Mouse (Mus musculus): ENCODE measurements around the gene Map2k1. TPM values are rescaled to one million over a fixed set of nuclear protein-coding genes. Genes with fewer than 3 reads are reported as not detected.

Map2k1 gene
- total RNA-seq, 2 experiments from 2014 or later: 45.6 to 55.0 TPM

- ATAC-seq (replicated peaks; ENCODE audit: poor library complexity, severe bottlenecking): no peak
Measured at GRCm38 (mm10) chr9:64250111-64250730, 3.2 kb downstream of the Map2k1 start.

DNA sequence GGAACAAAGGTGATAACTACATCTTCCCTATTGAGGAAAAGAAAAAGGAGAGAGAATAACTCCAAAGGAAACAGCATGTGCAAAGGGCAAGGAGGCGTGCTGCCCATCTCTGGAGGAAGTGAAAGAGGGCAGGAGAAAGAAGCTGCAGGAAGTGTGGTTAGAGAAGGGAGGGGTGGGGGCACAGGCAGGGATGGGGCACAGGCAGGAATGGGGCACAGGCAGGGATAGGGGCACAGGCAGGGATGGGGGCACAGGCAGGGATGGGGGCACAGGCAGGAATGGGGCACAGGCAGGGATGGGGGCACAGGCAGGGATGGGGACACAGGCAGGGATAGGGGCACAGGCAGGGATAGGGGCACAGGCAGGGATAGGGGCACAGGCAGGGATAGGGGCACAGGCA, 4.1 kb downstream of the Map2k1 start:
- peak; percentile 45 for ATAC-seq (replicated peaks; ENCODE audit: poor library complexity, severe bottlenecking)

GRCm38 (mm10) chr9:64242381-64242831, 11.0 kb downstream of the Map2k1 start:
- peak; percentile 95 for ATAC-seq (replicated peaks; ENCODE audit: poor library complexity, severe bottlenecking)

GRCm38 (mm10) chr9:64240681-64241080, 12.8 kb downstream of the Map2k1 start:
- no peak for ATAC-seq (replicated peaks; ENCODE audit: poor library complexity, severe bottlenecking)

DNA sequence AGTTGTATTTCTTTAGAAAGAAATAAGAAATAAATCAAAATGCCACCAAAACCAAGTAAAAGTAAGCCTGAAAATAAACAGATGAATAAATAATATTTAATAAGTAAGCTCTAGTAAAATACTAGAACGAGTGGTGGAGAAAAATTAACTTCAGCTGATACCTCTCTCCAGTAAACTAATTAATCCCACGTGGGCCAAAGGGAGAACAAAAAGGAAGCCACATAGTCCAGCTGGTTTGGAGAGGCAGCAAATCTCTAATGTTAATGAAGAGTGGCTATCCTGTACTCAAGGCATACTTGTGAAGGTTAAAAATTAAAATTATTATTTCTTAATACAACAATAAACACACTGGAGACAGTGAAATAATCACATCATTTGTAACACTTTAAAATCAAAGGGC, 13.3 kb downstream of the Map2k1 start:
- ATAC-seq (replicated peaks; ENCODE audit: poor library complexity, severe bottlenecking): no peak

DNA sequence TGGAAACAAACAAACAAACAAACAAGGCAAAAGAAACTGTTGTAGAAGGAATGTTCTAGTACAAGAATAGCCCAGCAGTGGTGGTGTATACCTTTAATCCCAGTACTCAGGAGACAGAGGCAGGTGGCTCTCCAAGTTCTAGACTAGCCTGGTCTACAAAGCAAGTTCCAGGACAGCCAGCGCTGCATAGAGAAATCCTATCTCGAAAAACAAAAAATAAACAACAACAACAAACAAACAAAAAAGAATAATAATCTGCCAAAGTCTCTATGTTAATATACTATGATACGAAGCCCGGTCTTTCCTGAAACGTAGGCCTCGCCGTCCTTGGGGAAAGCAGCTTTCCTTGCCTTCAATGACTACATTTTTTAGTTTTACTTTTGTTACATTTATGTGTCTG, 17.4 kb downstream of the Map2k1 start:
- no peak for ATAC-seq (replicated peaks; ENCODE audit: poor library complexity, severe bottlenecking)

GRCm38 (mm10) chr9:64234768-64235435, 18.5 kb downstream of the Map2k1 start, which contains the start of gene Uchl4:
TSS of gene Uchl4 (plus strand) at chr9:64235201.
- no peak for ATAC-seq (replicated peaks; ENCODE audit: poor library complexity, severe bottlenecking)

- no peak for ATAC-seq (replicated peaks; ENCODE audit: poor library complexity, severe bottlenecking)
Measured at GRCm38 (mm10) chr9:64233656-64234055, 19.8 kb downstream of the Map2k1 start.

DNA sequence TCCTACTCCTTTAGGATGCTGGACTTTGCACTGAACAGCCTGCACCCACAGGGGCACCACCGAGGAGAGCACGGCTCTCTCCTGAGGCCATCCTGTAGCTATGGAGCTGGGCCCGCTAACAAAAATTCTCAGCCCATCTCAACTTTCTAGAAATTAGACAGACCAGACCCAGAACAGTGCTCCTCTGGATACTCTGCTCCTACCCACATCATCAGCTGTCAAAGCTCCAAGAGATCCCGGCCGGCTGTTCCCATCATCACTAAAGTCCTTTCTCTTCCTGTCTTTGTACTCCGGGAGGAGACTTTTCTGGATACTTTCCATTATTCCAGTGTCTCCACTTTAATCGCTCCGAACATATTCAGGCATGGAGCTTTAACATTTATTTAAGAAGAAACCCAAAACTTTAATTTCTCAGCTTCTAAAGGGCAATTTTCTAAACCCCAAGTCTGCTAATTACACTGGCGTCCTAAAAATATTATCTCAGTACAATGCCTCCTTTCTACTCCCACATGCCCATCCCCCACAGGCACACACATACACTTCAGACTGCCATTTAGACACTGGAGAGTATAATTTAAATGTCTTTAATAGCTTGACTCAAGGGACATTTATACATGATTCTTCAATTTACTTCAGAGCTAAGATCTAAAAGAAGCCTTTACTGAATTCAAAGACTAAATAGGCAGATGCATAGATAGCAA, 21.0 kb downstream of the Map2k1 start:
- ATAC-seq (replicated peaks; ENCODE audit: poor library complexity, severe bottlenecking): no peak

GRCm38 (mm10) chr9:64231674-64232073, 21.8 kb downstream of the Map2k1 start:
- no peak for ATAC-seq (replicated peaks; ENCODE audit: poor library complexity, severe bottlenecking)

DNA sequence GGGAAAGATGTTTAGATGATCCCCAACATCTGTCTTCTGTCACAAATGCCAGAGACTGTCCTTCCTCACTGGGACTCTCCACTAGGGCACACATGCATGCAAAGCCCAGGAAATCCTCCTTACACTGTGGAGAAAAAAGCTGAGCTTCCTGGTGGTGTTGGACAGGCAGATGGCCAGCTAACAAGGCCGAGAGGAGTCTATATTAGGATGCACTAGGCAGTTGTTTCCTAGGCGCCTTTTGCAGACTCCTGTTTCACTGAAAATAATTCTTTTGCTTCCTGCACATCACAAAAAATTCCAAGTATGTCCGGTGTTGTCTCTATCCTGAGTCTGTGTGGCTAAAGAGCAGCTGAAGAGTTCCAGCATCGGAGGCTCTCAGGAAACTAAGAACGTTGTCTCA, 22.3 kb downstream of the Map2k1 start:
- ATAC-seq (replicated peaks; ENCODE audit: poor library complexity, severe bottlenecking): no peak

DNA sequence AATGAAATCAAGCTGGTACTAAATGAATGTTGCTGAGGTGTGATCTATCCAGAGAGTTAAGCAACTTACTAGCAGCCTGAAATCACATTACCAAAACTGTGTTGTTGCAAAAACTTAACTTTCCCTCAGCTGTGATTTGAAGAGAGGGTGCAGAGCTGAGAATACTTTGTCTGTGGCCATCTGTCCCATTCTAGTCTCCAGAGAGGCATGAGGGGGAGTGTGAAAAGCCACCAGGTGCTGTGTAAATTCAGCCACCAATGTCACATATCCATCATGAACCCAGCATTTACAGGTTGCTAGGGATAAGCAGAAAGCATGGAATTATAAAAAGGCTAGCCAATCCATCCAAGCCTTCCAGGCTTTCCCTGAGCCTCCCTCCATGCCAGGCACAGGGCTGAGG, 24.5 kb downstream of the Map2k1 start:
- no peak for ATAC-seq (replicated peaks; ENCODE audit: poor library complexity, severe bottlenecking)

GRCm38 (mm10) chr9:64227736-64228135, 25.7 kb downstream of the Map2k1 start:
- peak; percentile 95 for ATAC-seq (replicated peaks; ENCODE audit: poor library complexity, severe bottlenecking)

DNA sequence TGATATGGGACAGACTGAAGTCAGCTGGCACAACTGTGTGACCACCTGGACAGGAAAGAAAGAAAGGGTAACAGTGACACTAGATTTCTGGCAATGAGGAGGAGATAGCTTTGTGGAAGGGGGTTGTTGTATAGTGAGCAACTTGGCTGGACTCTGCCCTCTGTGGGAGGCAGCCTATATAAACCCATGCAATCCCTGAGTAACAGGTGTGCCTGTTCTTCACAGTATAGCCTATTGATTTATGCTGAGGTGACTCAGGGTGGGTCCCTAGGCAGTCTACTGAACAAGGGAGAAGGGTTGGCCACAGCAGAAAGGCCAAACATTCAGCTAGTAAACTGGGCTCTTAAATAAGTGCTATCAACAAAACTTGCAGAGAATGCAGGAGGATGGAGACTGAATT, 27.6 kb downstream of the Map2k1 start:
- no peak for ATAC-seq (replicated peaks; ENCODE audit: poor library complexity, severe bottlenecking)

DNA sequence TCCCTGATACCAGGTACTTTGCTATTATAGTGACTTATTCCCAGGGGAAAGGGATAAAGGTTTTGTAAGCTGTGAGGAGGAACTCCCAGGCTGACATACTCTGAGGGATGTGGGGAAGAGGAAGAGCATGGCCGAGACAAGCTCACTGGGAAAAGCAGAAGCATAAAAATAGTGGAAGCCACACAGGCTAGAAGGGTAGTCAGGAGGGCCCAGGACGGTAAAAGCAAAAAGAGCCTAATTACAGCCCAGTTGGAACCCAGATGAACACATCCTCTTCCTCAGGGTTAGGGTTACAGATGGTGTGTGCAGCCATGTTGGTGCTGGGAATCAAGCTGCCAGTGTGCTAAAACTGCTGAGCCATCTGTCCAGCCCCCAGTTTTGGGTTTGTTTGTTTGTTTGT, 31.3 kb downstream of the Map2k1 start:
- ATAC-seq (replicated peaks; ENCODE audit: poor library complexity, severe bottlenecking): peak; percentile 86

- ATAC-seq (replicated peaks; ENCODE audit: poor library complexity, severe bottlenecking): no peak
Measured at GRCm38 (mm10) chr9:64221480-64221879, 32.0 kb downstream of the Map2k1 start.

DNA sequence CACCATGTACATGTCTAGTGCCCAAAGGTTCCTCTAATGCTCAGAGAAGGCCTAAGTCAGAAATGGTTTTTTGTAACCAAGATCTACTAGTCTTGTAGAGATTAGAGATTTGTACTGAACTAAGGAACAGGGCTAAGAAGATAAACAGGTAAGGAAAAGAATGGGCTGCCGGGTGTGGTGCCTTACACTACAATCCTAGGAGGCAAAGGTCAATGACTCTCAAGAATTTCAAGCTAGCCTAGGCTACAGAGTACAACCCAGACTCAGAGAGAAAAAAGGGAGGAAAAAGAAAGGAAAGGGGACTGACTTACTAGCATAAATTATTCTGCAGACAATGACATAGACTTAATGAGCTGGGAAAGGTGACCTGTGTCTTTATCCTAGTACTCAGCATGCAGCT, 32.8 kb downstream of the Map2k1 start:
- ATAC-seq (replicated peaks; ENCODE audit: poor library complexity, severe bottlenecking): no peak

DNA sequence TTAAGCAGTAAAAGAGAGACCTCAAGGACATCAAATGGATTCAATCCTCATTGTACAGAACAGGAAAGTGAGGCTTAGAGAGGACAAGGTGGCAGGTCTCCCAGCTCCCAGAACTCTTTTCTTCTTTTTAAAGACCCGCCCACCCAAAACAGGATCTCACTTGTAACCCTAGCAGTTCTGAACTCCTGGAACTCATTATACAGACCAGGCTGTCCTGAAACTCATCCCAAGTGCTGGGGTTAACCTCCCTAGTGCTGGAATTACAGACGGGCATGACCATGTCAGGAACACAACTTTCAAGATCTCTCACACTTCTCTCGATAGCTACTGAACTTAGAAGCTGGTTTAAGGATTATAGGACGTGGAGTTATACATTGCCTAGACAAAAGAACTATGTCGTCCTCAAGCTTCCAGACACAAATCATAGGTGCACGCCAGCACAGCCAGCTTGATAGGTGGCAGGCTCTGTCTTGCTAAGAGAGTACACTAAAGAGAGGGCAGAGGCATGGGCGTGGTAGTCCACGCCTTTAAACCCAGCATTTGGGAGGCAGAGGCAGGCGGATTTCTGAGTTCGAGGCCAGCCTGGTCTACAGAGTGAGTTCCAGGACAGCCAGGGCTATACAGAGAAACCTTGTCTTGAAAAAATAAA, 33.5 kb downstream of the Map2k1 start:
- no peak for ATAC-seq (replicated peaks; ENCODE audit: poor library complexity, severe bottlenecking)

DNA sequence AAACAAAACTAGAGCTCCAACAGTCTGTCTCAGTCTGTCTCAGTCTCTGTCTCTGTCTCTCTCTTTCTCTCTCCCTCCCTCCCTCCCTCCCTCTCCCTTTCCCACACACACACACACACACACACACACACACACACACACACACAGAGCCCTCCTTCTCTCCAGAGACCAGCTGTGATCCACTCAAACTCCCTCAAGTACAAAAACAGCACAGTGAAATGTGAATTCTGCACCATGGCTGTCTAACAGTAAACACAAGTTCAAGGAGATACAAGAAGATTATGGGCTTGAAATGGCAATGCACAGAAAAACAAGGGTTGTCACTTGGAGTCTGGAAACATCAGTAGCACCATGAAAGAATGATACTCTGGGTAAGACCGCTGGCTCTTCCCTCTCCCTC, 34.1 kb downstream of the Map2k1 start:
- ATAC-seq (replicated peaks; ENCODE audit: poor library complexity, severe bottlenecking): no peak

DNA sequence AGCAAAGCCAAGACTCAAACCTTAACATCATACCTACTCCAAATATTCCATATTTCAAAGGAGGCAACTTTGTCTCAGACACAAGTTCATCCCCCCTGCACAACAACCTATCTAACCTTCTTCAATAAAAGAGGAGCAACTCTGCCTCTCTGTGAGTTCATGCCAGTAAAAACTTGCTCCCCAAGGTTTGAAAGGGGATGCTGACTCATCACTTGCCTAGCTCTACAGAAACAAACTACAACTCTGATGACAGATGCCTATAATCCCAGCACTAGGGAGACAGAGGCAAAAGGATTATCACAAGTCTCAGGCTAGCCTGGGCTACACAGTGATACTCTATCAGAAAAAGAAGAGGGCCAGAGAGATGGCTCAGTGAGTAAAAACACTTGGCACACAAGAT, 35.5 kb downstream of the Map2k1 start:
- ATAC-seq (replicated peaks; ENCODE audit: poor library complexity, severe bottlenecking): no peak

- ATAC-seq (replicated peaks; ENCODE audit: poor library complexity, severe bottlenecking): peak; percentile 48
Measured at GRCm38 (mm10) chr9:64216641-64217040, 36.8 kb downstream of the Map2k1 start.

Measured in granulocyte monocyte progenitor cell, adult 5-6 weeks (primary cell).